Mouse (Mus musculus): Measurements from ENCODE around the gene Jade1.

Gene Jade1

DNA sequence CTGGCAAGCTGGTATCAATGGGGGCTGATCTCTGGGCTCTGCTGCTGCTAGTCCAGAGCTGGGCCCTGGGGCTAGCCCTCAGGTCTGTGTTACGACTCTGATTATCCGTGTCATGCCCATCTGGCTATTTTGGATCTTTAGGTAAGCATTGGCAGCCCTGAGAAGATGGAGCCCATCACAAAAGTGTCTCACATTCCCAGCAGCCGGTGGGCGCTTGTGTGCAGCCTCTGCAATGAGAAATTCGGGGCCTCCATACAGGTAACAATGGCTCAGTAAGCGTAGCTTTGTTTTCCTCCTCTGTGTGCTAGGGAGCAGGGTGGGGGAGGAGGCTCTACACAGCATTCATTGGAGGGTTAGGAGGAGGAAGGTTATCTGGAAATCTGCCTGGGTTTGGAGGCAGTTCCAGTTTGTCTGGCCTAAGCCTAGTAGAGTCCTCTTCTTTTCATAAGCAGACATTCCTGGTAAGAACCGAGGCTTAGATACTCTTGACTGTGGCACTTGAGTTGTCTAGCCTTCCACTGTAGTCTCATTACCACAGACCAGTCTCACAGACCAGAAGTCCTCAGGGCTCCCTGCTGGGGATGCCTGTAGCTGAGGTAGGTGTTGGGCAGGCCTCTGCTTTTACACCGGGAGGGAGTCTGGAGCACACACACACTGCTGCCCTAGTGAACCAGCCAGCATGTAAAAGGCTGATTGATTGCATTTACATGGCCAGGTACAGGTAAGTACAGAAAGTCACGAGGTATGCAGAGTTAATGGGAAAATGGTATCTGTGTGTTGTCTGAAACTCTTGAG is 45.9 kb downstream of the Jade1 start:
- no peak for DNase-seq

GRCm38 (mm10) chr3:41602933-41603332 is 47.4 kb downstream of the Jade1 start:
- DNase-seq, result no peak

DNA sequence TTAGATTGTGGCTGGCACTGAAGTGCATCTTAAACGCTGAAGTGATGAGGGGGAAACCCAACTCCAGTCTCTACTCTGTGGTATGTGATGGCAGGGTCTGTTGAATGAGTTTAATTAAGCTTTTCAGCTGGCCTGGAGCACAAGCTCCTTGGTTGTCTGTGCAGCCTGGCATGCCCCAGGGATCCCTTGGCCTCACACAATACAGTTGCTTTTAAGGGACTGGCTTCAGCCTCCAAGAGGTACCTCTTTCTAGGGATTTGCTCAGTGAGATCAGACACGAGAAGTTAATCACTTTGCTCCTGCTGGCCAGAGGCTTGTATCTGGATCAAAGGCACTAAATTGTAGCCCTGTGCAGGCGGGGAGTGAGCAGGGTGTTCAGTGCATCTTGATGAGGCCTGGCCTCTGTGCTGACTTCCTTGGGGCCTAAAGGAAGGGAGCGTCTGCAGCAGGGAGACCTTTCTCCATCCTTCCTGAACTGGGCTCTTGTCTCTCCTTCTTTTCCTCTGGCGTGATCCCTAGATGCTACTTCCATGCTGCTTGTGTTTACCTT is 48.0 kb downstream of the Jade1 start:
- DNase-seq, result no peak

DNA sequence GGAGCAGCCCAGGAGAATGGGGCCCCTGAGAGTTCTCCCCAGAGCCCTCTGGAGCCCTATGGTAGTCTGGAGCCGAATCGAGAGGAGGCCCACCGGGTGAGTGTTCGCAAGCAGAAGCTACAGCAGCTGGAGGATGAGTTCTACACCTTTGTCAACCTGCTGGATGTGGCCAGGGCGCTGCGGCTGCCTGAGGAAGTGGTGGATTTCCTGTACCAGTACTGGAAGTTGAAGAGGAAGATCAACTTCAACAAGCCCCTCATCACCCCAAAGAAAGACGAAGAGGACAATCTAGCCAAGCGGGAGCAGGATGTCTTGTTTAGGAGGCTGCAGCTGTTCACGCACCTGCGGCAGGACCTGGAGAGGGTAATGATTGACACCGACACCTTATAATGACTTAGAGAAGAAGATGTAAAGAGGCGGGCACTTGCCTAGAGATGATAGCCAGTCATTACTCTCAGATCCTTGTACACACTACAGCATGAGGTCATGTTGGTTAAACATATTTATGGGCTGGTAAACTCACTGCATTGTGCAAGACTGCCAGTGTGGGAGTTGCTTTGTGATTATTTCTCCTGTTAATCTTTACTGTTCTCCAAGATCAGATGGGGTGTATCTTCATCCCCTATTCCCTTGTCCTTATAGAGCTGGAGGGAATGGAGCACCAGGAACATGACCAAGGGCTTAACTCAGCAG is 49.2 kb downstream of the Jade1 start:
- no peak for DNase-seq

- no peak for DNase-seq
These were observed 50.2 kb downstream of the Jade1 start for GRCm38 (mm10) chr3:41605601-41606329.

DNA sequence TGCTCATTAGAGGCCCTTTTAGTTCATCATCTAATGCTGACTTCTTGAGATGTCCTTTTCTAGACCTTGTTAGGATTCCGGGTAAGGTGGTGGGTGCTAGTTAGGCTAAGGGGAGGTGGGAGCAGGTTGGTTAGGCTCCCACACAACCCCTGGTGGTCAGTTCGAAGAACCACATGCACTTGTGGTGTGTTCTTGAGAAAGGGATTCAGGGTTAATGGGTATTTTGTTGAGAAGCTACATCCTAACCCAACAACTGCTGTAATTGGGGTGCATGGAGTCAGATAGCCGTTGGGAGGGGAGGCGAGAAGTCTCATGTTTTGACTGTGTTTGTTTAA is 50.8 kb downstream of the Jade1 start:
- no peak for DNase-seq

GRCm38 (mm10) chr3:41607050-41607449 is 51.5 kb downstream of the Jade1 start:
- DNase-seq, result no peak

- no peak for DNase-seq
These were observed 51.9 kb downstream of the Jade1 start for GRCm38 (mm10) chr3:41607467-41607866.

- DNase-seq, result no peak
These were observed 53.5 kb downstream of the Jade1 start for GRCm38 (mm10) chr3:41609071-41609470.

GRCm38 (mm10) chr3:41612211-41612610 is 56.7 kb downstream of the Jade1 start:
- no peak for DNase-seq

GRCm38 (mm10) chr3:41613706-41614105 is 58.2 kb downstream of the Jade1 start:
- DNase-seq, result no peak

DNA sequence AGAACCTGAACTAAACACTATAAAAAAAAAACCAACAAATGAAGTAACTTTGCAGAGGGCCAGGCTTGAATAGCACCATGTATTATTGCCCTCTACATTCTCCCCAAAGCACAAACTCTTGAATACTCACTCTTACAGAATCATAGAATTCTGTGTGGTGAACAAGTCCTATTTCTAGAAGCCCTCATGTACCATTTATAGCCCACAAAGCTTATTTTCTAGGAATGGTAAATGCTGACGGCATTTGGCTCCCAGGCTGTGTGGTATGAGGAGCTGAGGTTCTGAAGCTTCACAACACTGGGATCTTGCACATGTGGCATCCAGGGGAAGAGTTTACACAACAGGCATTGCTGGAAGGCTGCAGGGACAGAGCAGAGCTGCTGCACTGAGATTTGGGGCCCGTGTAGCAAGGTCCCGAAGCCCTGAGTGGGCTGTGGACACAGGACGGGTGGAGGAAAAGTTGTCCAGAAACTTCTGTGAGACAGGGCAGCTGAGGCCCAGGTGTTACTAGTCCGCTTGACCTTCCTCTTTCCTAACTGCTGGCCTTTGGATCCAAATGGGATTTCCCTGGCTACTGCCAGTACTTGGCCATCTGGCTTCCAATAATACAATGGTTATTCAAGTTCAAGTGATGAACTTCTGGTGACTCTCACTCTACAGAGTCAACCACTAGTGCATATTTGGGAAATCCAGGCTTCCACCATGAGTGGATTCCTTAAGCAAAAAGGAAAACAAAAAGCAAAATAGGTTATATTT is 58.9 kb downstream of the Jade1 start:
- no peak for DNase-seq

GRCm38 (mm10) chr3:41618036-41618435 is 62.5 kb downstream of the Jade1 start:
- DNase-seq, result no peak

DNA sequence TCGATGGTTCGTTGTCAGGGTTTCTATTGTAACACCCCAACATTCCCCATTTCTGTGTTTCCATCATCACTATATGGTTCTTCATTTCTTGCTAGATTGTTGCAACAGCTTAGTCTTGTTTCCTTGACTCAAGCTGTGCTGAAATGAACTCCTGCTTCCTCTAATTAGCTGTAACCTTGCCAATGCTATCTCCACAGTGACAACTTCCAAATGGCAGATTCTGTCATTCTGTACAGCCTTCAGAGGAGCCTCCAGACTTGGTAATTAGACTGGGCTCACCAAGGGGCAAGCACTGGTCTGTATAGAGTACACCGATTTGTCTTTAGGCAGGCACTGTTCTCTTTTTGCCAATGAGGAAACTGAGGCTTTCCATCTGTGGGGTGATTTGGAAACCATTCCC is 63.0 kb downstream of the Jade1 start:
- no peak for DNase-seq

DNA sequence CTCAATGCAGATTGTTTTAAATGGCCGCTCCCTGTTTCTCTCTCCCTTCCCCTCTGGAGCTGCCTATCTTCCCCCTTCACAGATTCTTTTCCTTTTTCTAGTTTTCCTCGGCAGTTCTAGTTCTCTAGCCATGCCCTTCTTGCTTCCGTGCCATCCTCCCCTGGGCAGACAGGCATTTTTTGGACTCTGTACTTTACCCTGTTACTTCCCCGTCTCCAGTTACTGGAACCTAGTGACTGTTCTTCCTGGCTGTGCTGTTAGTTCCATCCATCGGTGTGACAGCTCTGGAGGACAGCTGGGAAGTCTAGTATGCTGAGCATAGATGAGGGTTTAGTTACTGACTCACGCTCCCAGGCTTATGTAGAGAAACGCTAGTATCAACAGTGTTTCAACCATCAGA is 65.4 kb downstream of the Jade1 start:
- no peak for DNase-seq

DNA sequence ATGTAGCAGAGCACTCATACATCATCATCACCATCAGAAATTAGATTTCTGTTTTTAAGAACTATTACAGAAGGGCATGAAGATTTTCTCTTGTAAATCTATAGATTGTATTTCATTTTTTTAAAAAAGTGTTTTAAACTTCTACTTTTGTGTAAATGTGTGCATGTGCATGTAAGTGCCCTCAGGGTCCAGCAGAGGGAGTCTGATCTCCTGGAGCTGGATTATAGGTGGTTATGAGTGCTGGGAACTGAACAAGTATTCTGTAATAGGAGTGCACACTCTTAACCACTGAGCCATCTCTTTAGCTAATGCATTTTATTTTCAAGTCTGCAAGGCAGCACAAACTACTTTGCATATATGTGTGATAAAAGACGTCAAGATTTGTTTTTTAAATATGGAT is 100.1 kb downstream of the Jade1 start:
- no peak for DNase-seq

All from retina, postnatal 1 day (tissue).